Mouse (Mus musculus): ENCODE measurements around the gene Gpr22. TPM values are rescaled to one million over a fixed set of nuclear protein-coding genes. Genes with fewer than 3 reads are reported as not detected.

Gene Gpr22
- polyA plus RNA-seq, 1 experiment from 2014 or later = 0.04 TPM

Other genes starting within 250 kb of the Gpr22 start
- gene Cbll1, start 214.3 kb downstream of the Gpr22 start, polyA plus RNA-seq (2016; fragmentation: Nextera tagmentation; extraction: Ambion mirVana) = 4.9 and 6.9 TPM in 2 replicates
- not detected in 2 replicates for gene Slc26a4, start 154.0 kb downstream of the Gpr22 start, polyA plus RNA-seq (2016; fragmentation: Nextera tagmentation; extraction: Ambion mirVana)
- gene Bcap29, start 79.3 kb downstream of the Gpr22 start, polyA plus RNA-seq (2016; fragmentation: Nextera tagmentation; extraction: Ambion mirVana) = 41.9 and 42.5 TPM in 2 replicates
- gene Dus4l, start 59.1 kb downstream of the Gpr22 start, polyA plus RNA-seq (2016; fragmentation: Nextera tagmentation; extraction: Ambion mirVana) = 6.1 and 6.7 TPM in 2 replicates
- gene Cog5, start 59.1 kb downstream of the Gpr22 start, polyA plus RNA-seq (2016; fragmentation: Nextera tagmentation; extraction: Ambion mirVana) = 12.7 and 13.3 TPM in 2 replicates
- 33.7 and 36.6 TPM in 2 replicates for gene Hbp1, start 236.6 kb upstream of the Gpr22 start, polyA plus RNA-seq (2016; fragmentation: Nextera tagmentation; extraction: Ambion mirVana)

Data from liver, embryonic 12.5 days (tissue).